Mouse (Mus musculus): ENCODE data around the gene Hist1h1c. TPM values are rescaled to one million over a fixed set of nuclear protein-coding genes. Genes with fewer than 3 reads are reported as not detected.
"Not testable (repeated sequence)": the region's sequence is repeated elsewhere in the genome, so short reads cannot be mapped to it uniquely, and the experiment has no call there.

Gene Hist1h1c
- polyA plus RNA-seq, 1 experiment = 12.1 TPM

GRCm38 (mm10) chr13:23764324-23765171 lies 25.9 kb downstream of the Hist1h1c start:
- no peak for TF ChIP-seq POLR2A (IDR thresholded peaks at IDR 0.05; ENCODE audit: borderline replicate concordance, extremely low read depth, insufficient read depth, insufficient read length, poor library complexity, severe bottlenecking)
- no peak for TF ChIP-seq CTCF (IDR thresholded peaks at IDR 0.05; ENCODE audit: borderline replicate concordance, extremely low read depth, insufficient read depth, insufficient read length)
- DNase-seq (ENCODE audit: low read depth) = no peak

- TF ChIP-seq POLR2A (IDR thresholded peaks at IDR 0.05; ENCODE audit: borderline replicate concordance, extremely low read depth, insufficient read depth, insufficient read length, poor library complexity, severe bottlenecking) (no peak), CTCF (IDR thresholded peaks at IDR 0.05; ENCODE audit: borderline replicate concordance, extremely low read depth, insufficient read depth, insufficient read length) (no peak)
- no peak for DNase-seq (ENCODE audit: low read depth)
Observed at GRCm38 (mm10) chr13:23765172-23765513, 26.5 kb downstream of the Hist1h1c start.

GRCm38 (mm10) chr13:23766772-23767171 lies 28.2 kb downstream of the Hist1h1c start:
- DNase-seq (ENCODE audit: low read depth) = no peak
- TF ChIP-seq CTCF (IDR thresholded peaks at IDR 0.05; ENCODE audit: borderline replicate concordance, extremely low read depth, insufficient read depth, insufficient read length) (no peak), POLR2A (IDR thresholded peaks at IDR 0.05; ENCODE audit: borderline replicate concordance, extremely low read depth, insufficient read depth, insufficient read length, poor library complexity, severe bottlenecking) (no peak)

DNA sequence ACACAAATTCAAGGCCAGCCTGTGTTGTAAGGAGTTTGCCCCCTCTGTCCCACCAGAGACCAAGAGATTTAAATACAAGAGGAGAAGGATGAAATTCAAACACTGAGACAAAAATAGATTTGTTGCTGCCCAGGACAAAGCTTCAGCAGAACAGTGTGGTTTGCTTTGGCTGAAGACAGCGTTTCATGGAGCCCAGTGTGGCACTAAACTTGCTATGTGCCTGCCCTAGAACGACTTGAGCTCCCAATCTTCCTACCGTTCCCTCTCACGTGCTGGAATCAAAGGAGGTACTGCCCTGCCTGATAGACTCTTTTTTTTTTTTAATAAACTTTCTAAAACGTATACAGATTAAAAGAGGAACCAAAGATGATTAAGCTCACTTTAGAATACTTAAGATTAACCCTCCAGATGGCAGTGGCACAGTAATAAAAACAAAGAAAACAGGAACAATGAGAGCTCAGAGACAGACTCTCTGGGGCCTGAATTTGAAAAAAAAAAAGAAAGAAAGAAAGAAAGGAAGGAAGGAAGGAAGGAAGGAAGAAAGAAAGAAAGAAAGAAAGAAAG lies 30.3 kb downstream of the Hist1h1c start:
- no peak for DNase-seq (ENCODE audit: low read depth)
- no peak for TF ChIP-seq POLR2A (IDR thresholded peaks at IDR 0.05; ENCODE audit: borderline replicate concordance, extremely low read depth, insufficient read depth, insufficient read length, poor library complexity, severe bottlenecking)
- no peak for TF ChIP-seq CTCF (IDR thresholded peaks at IDR 0.05; ENCODE audit: borderline replicate concordance, extremely low read depth, insufficient read depth, insufficient read length)

GRCm38 (mm10) chr13:23769613-23770012 lies 31.0 kb downstream of the Hist1h1c start, which contains the start of gene Trim38:
Trim38 (plus strand) TSS chr13:23769913.
- not testable (repeated sequence) for DNase-seq (ENCODE audit: low read depth)

DNA sequence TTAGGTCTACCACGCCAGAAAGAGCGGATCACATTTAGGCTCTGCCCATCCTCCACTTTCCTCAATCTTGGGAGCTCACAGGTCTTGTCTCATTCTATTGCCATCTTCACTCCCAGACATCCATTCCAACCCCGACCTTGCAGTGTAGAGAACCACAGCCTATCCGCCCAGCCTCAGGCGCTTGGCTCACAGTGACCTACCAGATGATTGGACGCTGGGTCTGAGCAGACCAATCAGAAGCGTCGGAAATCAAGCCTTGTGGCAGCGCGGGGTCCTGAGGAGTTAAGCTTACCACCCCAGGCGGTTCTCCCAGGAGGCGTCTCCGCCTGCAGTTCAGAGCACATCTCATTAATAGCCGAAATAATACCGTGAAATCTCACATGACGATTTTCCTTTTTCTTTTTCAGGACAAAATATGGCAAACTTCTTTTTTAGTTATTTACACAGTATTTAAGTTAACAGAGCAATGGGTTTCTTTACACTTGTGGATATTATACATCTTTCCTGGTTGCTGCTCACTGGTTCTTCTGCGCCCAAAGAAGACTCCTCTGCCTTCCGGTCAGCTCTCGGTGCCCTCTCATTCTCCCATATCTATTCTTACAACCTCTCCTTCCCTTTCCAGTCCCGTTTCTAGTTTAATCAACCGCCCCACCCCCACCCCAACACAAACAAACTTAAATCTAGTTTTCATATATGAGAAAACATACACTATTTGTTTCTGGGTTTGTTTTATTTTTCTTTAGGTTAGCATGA lies 34.1 kb downstream of the Hist1h1c start:
- DNase-seq (ENCODE audit: low read depth) = peak; percentile 83
- TF ChIP-seq POLR2A (IDR thresholded peaks at IDR 0.05; ENCODE audit: borderline replicate concordance, extremely low read depth, insufficient read depth, insufficient read length, poor library complexity, severe bottlenecking) = no peak
- TF ChIP-seq CTCF (IDR thresholded peaks at IDR 0.05; ENCODE audit: borderline replicate concordance, extremely low read depth, insufficient read depth, insufficient read length) = no peak

GRCm38 (mm10) chr13:23778339-23778738 lies 39.7 kb downstream of the Hist1h1c start:
- no peak for DNase-seq (ENCODE audit: low read depth)
- TF ChIP-seq POLR2A (IDR thresholded peaks at IDR 0.05; ENCODE audit: borderline replicate concordance, extremely low read depth, insufficient read depth, insufficient read length, poor library complexity, severe bottlenecking) (no peak), CTCF (IDR thresholded peaks at IDR 0.05; ENCODE audit: borderline replicate concordance, extremely low read depth, insufficient read depth, insufficient read length) (no peak)

DNA sequence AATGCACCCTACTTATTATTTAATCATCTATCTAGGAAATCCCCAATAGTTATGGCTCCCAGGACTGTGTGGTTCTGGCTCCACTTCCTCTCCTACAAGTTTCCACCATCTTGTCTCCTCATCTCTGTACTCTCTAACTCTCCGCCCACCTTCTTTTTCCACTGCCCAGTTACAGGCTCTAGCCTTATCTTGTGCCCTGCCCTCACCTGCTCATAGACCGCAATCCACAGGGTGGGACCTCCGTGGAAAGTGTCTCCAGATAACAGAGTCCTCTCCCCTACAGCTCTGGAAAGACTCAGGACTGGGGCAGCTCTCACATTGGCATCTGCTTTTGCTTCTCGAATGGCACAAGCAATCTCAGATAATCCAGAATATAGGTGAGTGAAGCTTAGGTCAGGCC lies 40.4 kb downstream of the Hist1h1c start:
- TF ChIP-seq POLR2A (IDR thresholded peaks at IDR 0.05; ENCODE audit: borderline replicate concordance, extremely low read depth, insufficient read depth, insufficient read length, poor library complexity, severe bottlenecking) (no peak), CTCF (IDR thresholded peaks at IDR 0.05; ENCODE audit: borderline replicate concordance, extremely low read depth, insufficient read depth, insufficient read length) (no peak)
- DNase-seq (ENCODE audit: low read depth) = no peak

Other genes starting within 250 kb of the Hist1h1c start
- 0.03 and 0.11 TPM in 2 replicates for gene Btn2a2, start 250.0 kb upstream of the Hist1h1c start, polyA plus RNA-seq (2012; rRNA removed)
- gene Hist1h4h, start 207.8 kb upstream of the Hist1h1c start, polyA plus RNA-seq (2012; rRNA removed) = 23.3 and 31.7 TPM in 2 replicates
- gene Hist1h2af, start 204.9 kb upstream of the Hist1h1c start, polyA plus RNA-seq (2012; rRNA removed) = 474 and 536 TPM in 2 replicates
- gene Hist1h3g, start 203.4 kb upstream of the Hist1h1c start, polyA plus RNA-seq (2012; rRNA removed) = 25.5 and 42.1 TPM in 2 replicates
- gene Hist1h2bh, start 195.4 kb upstream of the Hist1h1c start, polyA plus RNA-seq (2012; rRNA removed) = 4.4 and 4.7 TPM in 2 replicates
- gene Hist1h3f, start 194.8 kb upstream of the Hist1h1c start, polyA plus RNA-seq (2012; rRNA removed) = 4.5 and 5.5 TPM in 2 replicates
- gene Hist1h4f, start 187.2 kb upstream of the Hist1h1c start, polyA plus RNA-seq (2012; rRNA removed) = 17.2 and 25.6 TPM in 2 replicates
- 0.39 and 0.51 TPM in 2 replicates for gene Hist1h1d, start 185.5 kb upstream of the Hist1h1c start, polyA plus RNA-seq (2012; rRNA removed)
- gene Hist1h3e, start 176.4 kb upstream of the Hist1h1c start, polyA plus RNA-seq (2012; rRNA removed) = 34.2 and 40.6 TPM in 2 replicates
- gene Hist1h2ae, start 167.6 kb upstream of the Hist1h1c start, polyA plus RNA-seq (2012; rRNA removed) = 17.9 and 18.0 TPM in 2 replicates
- 44.4 and 68.0 TPM in 2 replicates for gene Hist1h2bg, start 167.4 kb upstream of the Hist1h1c start, polyA plus RNA-seq (2012; rRNA removed)
- 15.0 and 21.6 TPM in 2 replicates for gene Hist1h2bf, start 164.6 kb upstream of the Hist1h1c start, polyA plus RNA-seq (2012; rRNA removed)
- gene Hist1h2ad, start 164.4 kb upstream of the Hist1h1c start, polyA plus RNA-seq (2012; rRNA removed) = 7.2 and 13.6 TPM in 2 replicates
- 21.8 and 24.7 TPM in 2 replicates for gene Hist1h3d, start 163.0 kb upstream of the Hist1h1c start, polyA plus RNA-seq (2012; rRNA removed)
- gene Hist1h4d, start 157.2 kb upstream of the Hist1h1c start, polyA plus RNA-seq (2012; rRNA removed) = 6.5 and 18.7 TPM in 2 replicates
- gene Hist1h2be, start 117.7 kb upstream of the Hist1h1c start, polyA plus RNA-seq (2012; rRNA removed) = 3.5 TPM in 2 replicates
- gene Hist1h1e, start 116.2 kb upstream of the Hist1h1c start, polyA plus RNA-seq (2012; rRNA removed) = 5.8 and 7.8 TPM in 2 replicates
- 1.7 and 1.8 TPM in 2 replicates for gene Hist1h2ac, start 54.9 kb upstream of the Hist1h1c start, polyA plus RNA-seq (2012; rRNA removed)
- gene Hist1h2bc, start 54.6 kb upstream of the Hist1h1c start, polyA plus RNA-seq (2012; rRNA removed) = 32.0 and 48.5 TPM in 2 replicates
- gene Hist1h1t, start 43.0 kb upstream of the Hist1h1c start, polyA plus RNA-seq (2012; rRNA removed) = 0.08 TPM in 1 of 2 replicates, not detected in the other
- gene Hist1h4c, start 40.4 kb upstream of the Hist1h1c start, polyA plus RNA-seq (2012; rRNA removed) = 4.6 and 11.6 TPM in 2 replicates
- 1.7 and 2.3 TPM in 2 replicates for gene Hfe, start 28.0 kb upstream of the Hist1h1c start, polyA plus RNA-seq (2012; rRNA removed)
- 30.4 and 54.0 TPM in 2 replicates for gene Hist1h3c, start 6.8 kb downstream of the Hist1h1c start, polyA plus RNA-seq (2012; rRNA removed)
- gene Hist1h2bb, start 7.9 kb downstream of the Hist1h1c start, polyA plus RNA-seq (2012; rRNA removed) = 11.1 and 17.5 TPM in 2 replicates
- gene Hist1h2ab, start 12.3 kb downstream of the Hist1h1c start, polyA plus RNA-seq (2012; rRNA removed) = 34.0 and 49.9 TPM in 2 replicates
- 49.2 and 55.6 TPM in 2 replicates for gene Hist1h3b, start 13.5 kb downstream of the Hist1h1c start, polyA plus RNA-seq (2012; rRNA removed)
- 17.9 and 20.4 TPM in 2 replicates for gene Hist1h4b, start 18.2 kb downstream of the Hist1h1c start, polyA plus RNA-seq (2012; rRNA removed)
- 11.6 and 33.9 TPM in 2 replicates for gene Hist1h4a, start 22.4 kb downstream of the Hist1h1c start, polyA plus RNA-seq (2012; rRNA removed)
- gene Hist1h3a, start 23.6 kb downstream of the Hist1h1c start, polyA plus RNA-seq (2012; rRNA removed) = 22.8 and 41.9 TPM in 2 replicates
- gene Hist1h1a, start 24.9 kb downstream of the Hist1h1c start, polyA plus RNA-seq (2012; rRNA removed) = 3.8 and 4.0 TPM in 2 replicates
- not detected in 2 replicates for gene Trim38, start 31.1 kb downstream of the Hist1h1c start, polyA plus RNA-seq (2012; rRNA removed)
- gene Slc17a2, start 68.2 kb downstream of the Hist1h1c start, polyA plus RNA-seq (2012; rRNA removed) = not detected in 2 replicates
- not detected in 2 replicates for gene Slc17a3, start 100.6 kb downstream of the Hist1h1c start, polyA plus RNA-seq (2012; rRNA removed)
- not detected in 2 replicates for gene Slc17a1, start 128.9 kb downstream of the Hist1h1c start, polyA plus RNA-seq (2012; rRNA removed)
- not detected in 2 replicates for gene Slc17a4, start 176.2 kb downstream of the Hist1h1c start, polyA plus RNA-seq (2012; rRNA removed)
- not detected in 2 replicates for gene Hist1h2ba, start 195.3 kb downstream of the Hist1h1c start, polyA plus RNA-seq (2012; rRNA removed)
- not detected in 2 replicates for gene Hist1h2aa, start 195.7 kb downstream of the Hist1h1c start, polyA plus RNA-seq (2012; rRNA removed)

All from brain, embryonic 14.5 days (tissue).